In genomic region chr9:89740041-89740440, GRCm38 (mm10) we compare ENCODE assay signal across 42 mouse cellular contexts. TPM values are rescaled to one million over a fixed set of nuclear protein-coding genes. Genes with fewer than 3 reads are reported as not detected.
"Had no signal": no experiment of that assay in that cellular context is flagged by ENCODE, and none has a peak within 500 bp of the region (broad histone marks: within the 10 kb centered on the region; RNA-seq: fewer than 3 reads in every experiment).

No protein-coding gene starts in this region.

- H3K4me3 ChIP-seq: heart, embryonic 12.5 days; heart, embryonic 13.5 days; heart, embryonic 15.5 days; hindbrain, embryonic 10.5 days; hindbrain, embryonic 12.5 days; hindbrain, embryonic 13.5 days; hindbrain, embryonic 15.5 days; intestine, embryonic 15.5 days; kidney, embryonic 15.5 days; layer of hippocampus, adult 2 months; left cerebral cortex, adult 2 months had no signal

- H3K9ac ChIP-seq: heart, embryonic 12.5 days; heart, embryonic 13.5 days; heart, embryonic 15.5 days; hindbrain, embryonic 12.5 days; hindbrain, embryonic 13.5 days; hindbrain, embryonic 14.5 days; hindbrain, embryonic 15.5 days; intestine, embryonic 15.5 days; kidney, embryonic 15.5 days had no signal

- H3K9me3 ChIP-seq: heart, embryonic 12.5 days; heart, embryonic 13.5 days; heart, embryonic 15.5 days; hindbrain, embryonic 10.5 days; hindbrain, embryonic 12.5 days; hindbrain, embryonic 13.5 days; hindbrain, embryonic 15.5 days; intestine, embryonic 15.5 days; kidney, embryonic 15.5 days had no signal

- H3K4me1 ChIP-seq: heart, embryonic 12.5 days; heart, embryonic 13.5 days; heart, embryonic 15.5 days; intestine, embryonic 15.5 days had no signal

- H3K36me3 ChIP-seq: heart, embryonic 12.5 days; heart, embryonic 13.5 days; heart, embryonic 15.5 days; hindbrain, embryonic 10.5 days; hindbrain, embryonic 12.5 days; hindbrain, embryonic 13.5 days; hindbrain, embryonic 15.5 days; intestine, embryonic 15.5 days; kidney, embryonic 15.5 days had no signal

- DNase-seq: heart, postnatal 10 days; heart, postnatal 14 days; heart, postnatal 36 days; heart, postnatal 4 days; kidney, adult 11 months; kidney, adult 18-20 months; kidney, adult 2 months; kidney, adult 8-10 months; kidney, adult 9 months; kidney, postnatal 10 days; kidney, postnatal 14 days; kidney, postnatal 25 days; kidney, postnatal 36 days; kidney, postnatal 4 days; layer of hippocampus, postnatal 36 days had no signal

- H3K27ac ChIP-seq: heart, embryonic 13.5 days; heart, embryonic 15.5 days; hindbrain, embryonic 10.5 days; hindbrain, embryonic 12.5 days; hindbrain, embryonic 13.5 days; hindbrain, embryonic 14.5 days; hindbrain, embryonic 15.5 days; hindbrain, postnatal 0 days; intestine, embryonic 15.5 days; kidney, embryonic 15.5 days; kidney, postnatal 0 days; layer of hippocampus, adult 2 months; left cerebral cortex, adult 2 months had no signal

- H3K4me2 ChIP-seq: heart, embryonic 11.5 days; heart, embryonic 12.5 days; heart, embryonic 13.5 days; heart, embryonic 15.5 days; hindbrain, embryonic 12.5 days; hindbrain, embryonic 13.5 days; hindbrain, embryonic 14.5 days; hindbrain, embryonic 15.5 days; intestine, embryonic 15.5 days; kidney, embryonic 15.5 days had no signal

RNA-seq across cellular contexts. Expression of gene Ankrd34c, which starts 1.8 kb away (rescaled TPM):
- total RNA-seq: heart, postnatal 10 days; heart, postnatal 14 days; heart, postnatal 25 days; heart, postnatal 36 days; heart, postnatal 4 days; hematopoietic stem cell, adult 5-6 weeks had no signal
- polyA plus RNA-seq: heart, embryonic 11.5 days; heart, embryonic 12.5 days; heart, embryonic 13.5 days; heart, embryonic 14.5 days; heart, embryonic 15.5 days; heart, embryonic 16.5 days; heart, postnatal 0 days; hindbrain, embryonic 10.5 days; hindbrain, embryonic 11.5 days; hindbrain, embryonic 12.5 days; inflammation-experienced regulatory T-cells, adult 6 months; intestine, embryonic 15.5 days; intestine, embryonic 16.5 days; intestine, postnatal 0 days; kidney, adult 2 months; kidney, embryonic 14.5 days; kidney, embryonic 15.5 days; kidney, embryonic 16.5 days; kidney, postnatal 0 days; large intestine, adult 2 months had no signal
